Mouse (Mus musculus) Muller cell, postnatal 12 days (primary cell): ENCODE measurements around the gene Mast3.

Experiments
- DNase-seq: peaks from one replicate; pipeline ENCODE4 v3.0.0-alpha.2; 2015; ENCODE audit errors: inconsistent ontology term

Gene Mast3

GRCm38 (mm10) chr8:70803761-70804480 lies 933 bp downstream of the Mast3 start:
- DNase-seq = no peak

- DNase-seq = no peak
These were observed 1.9 kb downstream of the Mast3 start for GRCm38 (mm10) chr8:70802786-70803510.

GRCm38 (mm10) chr8:70801830-70802229 lies 3.0 kb downstream of the Mast3 start:
- DNase-seq = no peak

- DNase-seq = no peak
These were observed 3.7 kb downstream of the Mast3 start for GRCm38 (mm10) chr8:70801156-70801555.

- DNase-seq = no peak
These were observed 4.2 kb downstream of the Mast3 start for GRCm38 (mm10) chr8:70800648-70801047.

GRCm38 (mm10) chr8:70798281-70798680 lies 6.6 kb downstream of the Mast3 start:
- DNase-seq = no peak

GRCm38 (mm10) chr8:70797081-70798070 lies 7.5 kb downstream of the Mast3 start:
- DNase-seq = peak; percentile 94

- no peak for DNase-seq
These were observed 8.3 kb downstream of the Mast3 start for GRCm38 (mm10) chr8:70796403-70797080.

GRCm38 (mm10) chr8:70795370-70795769 lies 9.5 kb downstream of the Mast3 start:
- no peak for DNase-seq

- DNase-seq = no peak
These were observed 10.6 kb downstream of the Mast3 start for GRCm38 (mm10) chr8:70794215-70794614.

GRCm38 (mm10) chr8:70792700-70793099 lies 12.2 kb downstream of the Mast3 start:
- DNase-seq = no peak

GRCm38 (mm10) chr8:70791975-70792691 lies 12.7 kb downstream of the Mast3 start:
- peak; percentile 99 for DNase-seq

GRCm38 (mm10) chr8:70791294-70791701 lies 13.6 kb downstream of the Mast3 start:
- no peak for DNase-seq

GRCm38 (mm10) chr8:70790846-70791245 lies 14.0 kb downstream of the Mast3 start:
- no peak for DNase-seq

GRCm38 (mm10) chr8:70789046-70789445 lies 15.8 kb downstream of the Mast3 start:
- DNase-seq = no peak

- DNase-seq = no peak
These were observed 16.8 kb downstream of the Mast3 start for GRCm38 (mm10) chr8:70787941-70788667.

GRCm38 (mm10) chr8:70787051-70787445 lies 17.8 kb downstream of the Mast3 start:
- DNase-seq = no peak

GRCm38 (mm10) chr8:70786291-70787050 lies 18.4 kb downstream of the Mast3 start:
- DNase-seq = no peak

- no peak for DNase-seq
These were observed 24.8 kb downstream of the Mast3 start for GRCm38 (mm10) chr8:70780093-70780492.
